Mouse (Mus musculus) intestine, embryonic 14.5 days (tissue): ENCODE measurements at regions not wholly inside any gene's neighbourhood (a gene's known extent, or its start where the extent isn't known, plus 50 kb on each side); places are given as distances from the start of the nearest gene placed in this dataset.

ENCODE experiments used
- ATAC-seq: fragments of 200-750 bp; cut with Nextera tagmentation; replicated peaks from 2 replicates; pipeline ENCODE4 v1.8.0; 2017; ENCODE audit warnings: low read depth, moderate number of reproducible peaks, moderate TSS enrichment, moderate library complexity; ENCODE audit not compliant: low FRiP score, low TSS enrichment
- DNase-seq: peaks from one replicate; pipeline ENCODE4 v3.0.0-alpha.2; 2018; ENCODE audit warnings: low spot score
- H3K27ac ChIP-seq: fragments of 300-500 bp; sonication (generic); 2 replicates; pipeline ENCODE4 v1.5.1; 2014; ENCODE audit warnings: low read depth, mild to moderate bottlenecking, control low read depth
- H3K27me3 ChIP-seq: fragments of 300-500 bp; sonication (generic); replicated peaks from 2 replicates; pipeline ENCODE4 v1.6.1; 2014; ENCODE audit warnings: low read length, control low read depth; ENCODE audit not compliant: control insufficient read depth, insufficient read depth
- H3K36me3 ChIP-seq: fragments of 300-500 bp; sonication (generic); 2 replicates; pipeline ENCODE4 v1.6.1; 2014; ENCODE audit warnings: low read length, control low read depth; ENCODE audit not compliant: control insufficient read depth, insufficient read depth
- H3K4me1 ChIP-seq: fragments of 300-500 bp; sonication (generic); replicated peaks from 2 replicates; pipeline ENCODE4 v1.6.1; 2014; ENCODE audit warnings: low read length, control low read depth, mixed read lengths; ENCODE audit not compliant: control insufficient read depth, insufficient read depth
- H3K4me2 ChIP-seq: fragments of 300-500 bp; sonication (generic); 2 replicates; pipeline ENCODE4 v1.6.1; 2014; ENCODE audit warnings: low read length
- H3K4me3 ChIP-seq: fragments of 300-500 bp; sonication (generic); 2 replicates; pipeline ENCODE4 v1.5.1; 2014; ENCODE audit warnings: low read depth, low read length, control low read depth, mixed read lengths
- H3K9ac ChIP-seq: fragments of 300-500 bp; sonication (generic); 2 replicates; pipeline ENCODE4 v1.6.1; 2014; ENCODE audit warnings: mild to moderate bottlenecking, low read length
- H3K9me3 ChIP-seq: fragments of 300-500 bp; sonication (generic); 2 replicates; pipeline ENCODE4 v1.6.1; 2016; ENCODE audit warnings: low read length, control low read depth; ENCODE audit not compliant: control insufficient read depth
- WGBS: fragments of 180-500 bp; shearing (Covaris S2); extraction: QIAGEN DNeasy Blood & Tissue Kit; methylation state at CpG from one replicate; pipeline ENCODE4 v1.1.7; 2014; 5-methylcytosine and 5-hydroxymethylcytosine counted together

GRCm38 (mm10) chr7:133212328-133212727 is 88.2 kb upstream of the Ctbp2 start:
- Histone ChIP-seq H3K9ac (no peak overlapping the region), H3K36me3 (no peaks in the 10 kb centered on the region), H3K27ac (no peak overlapping the region), H3K27me3 (no peaks in the 10 kb centered on the region), H3K4me1 (no peaks in the 10 kb centered on the region), H3K9me3 (no peaks in the 10 kb centered on the region), H3K4me3 (no peak overlapping the region), H3K4me2 (no peak overlapping the region)
- no peak for ATAC-seq
- no peak for DNase-seq
- 70% methylated on average over 4 of the region's 4 CpGs for WGBS

GRCm38 (mm10) chr7:133205704-133206103 is 81.5 kb upstream of the Ctbp2 start:
- no peaks in the 10 kb centered on the region for H3K9me3 ChIP-seq
- no peak overlapping the region for H3K9ac ChIP-seq
- ATAC-seq (no peak), DNase-seq (no peak)
- H3K4me1 ChIP-seq: peaks cover 3% of the 10 kb centered on the region; the same call in 1 of the 2 replicates
- H3K27ac ChIP-seq: no peak overlapping the region
- 19% methylated on average over 7 of the region's 7 CpGs for WGBS
- no peak overlapping the region for H3K4me3 ChIP-seq
- 0 out of 2 replicates have a peak overlapping the region, but pooled peaks have one; percentile 13 for H3K4me2 ChIP-seq
- H3K27me3 ChIP-seq: no peaks in the 10 kb centered on the region
- no peaks in the 10 kb centered on the region for H3K36me3 ChIP-seq

GRCm38 (mm10) chr7:133204485-133204884 is 80.3 kb upstream of the Ctbp2 start:
- H3K4me1 ChIP-seq: peaks cover 3% of the 10 kb centered on the region; the same call in 1 of the 2 replicates
- H3K27ac ChIP-seq: no peak overlapping the region
- 64% methylated on average over 1 of the region's 1 CpGs for WGBS
- no peaks in the 10 kb centered on the region for H3K9me3 ChIP-seq
- no peaks in the 10 kb centered on the region for H3K27me3 ChIP-seq
- H3K9ac ChIP-seq: no peak overlapping the region
- no peaks in the 10 kb centered on the region for H3K36me3 ChIP-seq
- ATAC-seq (no peak), DNase-seq (no peak)
- no peak overlapping the region for H3K4me3 ChIP-seq
- no peak overlapping the region for H3K4me2 ChIP-seq

- ATAC-seq: no peak
- no peak for DNase-seq
- 84% methylated on average over 7 of the region's 7 CpGs for WGBS
Observed at GRCm38 (mm10) chr7:133203933-133204332, 79.8 kb upstream of the Ctbp2 start.

GRCm38 (mm10) chr7:133202092-133202880 is 78.1 kb upstream of the Ctbp2 start:
- Histone ChIP-seq H3K27me3 (no peaks in the 10 kb centered on the region), H3K9ac (no peak overlapping the region), H3K4me1 (peaks cover 3% of the 10 kb centered on the region; the same call in 1 of the 2 replicates), H3K4me3 (no peak overlapping the region), H3K27ac (no peak overlapping the region), H3K4me2 (no peak overlapping the region), H3K9me3 (no peaks in the 10 kb centered on the region), H3K36me3 (no peaks in the 10 kb centered on the region)
- 53% methylated on average over 13 of the region's 13 CpGs for WGBS
- ATAC-seq (no peak), DNase-seq (no peak)

More at GRCm38 (mm10) chr7:133203933-133204332, 79.8 kb upstream of the Ctbp2 start:
- Histone ChIP-seq H3K4me3 (no peak overlapping the region), H3K36me3 (no peaks in the 10 kb centered on the region), H3K4me1 (peaks cover 3% of the 10 kb centered on the region; the same call in 1 of the 2 replicates), H3K4me2 (no peak overlapping the region), H3K9ac (no peak overlapping the region), H3K9me3 (no peaks in the 10 kb centered on the region), H3K27me3 (no peaks in the 10 kb centered on the region), H3K27ac (no peak overlapping the region)

- 65% methylated on average over 4 of the region's 4 CpGs for WGBS
- no peak overlapping the region for H3K27ac ChIP-seq
Observed at GRCm38 (mm10) chr7:133199046-133199445, 74.9 kb upstream of the Ctbp2 start.

GRCm38 (mm10) chr7:133189880-133190462 is 65.8 kb upstream of the Ctbp2 start:
- Histone ChIP-seq H3K9ac (no peak overlapping the region), H3K27ac (no peak overlapping the region), H3K36me3 (no peaks in the 10 kb centered on the region), H3K4me3 (no peak overlapping the region), H3K9me3 (no peaks in the 10 kb centered on the region), H3K27me3 (no peaks in the 10 kb centered on the region), H3K4me1 (peaks cover 12% of the 10 kb centered on the region; the same call in 1 of the 2 replicates), H3K4me2 (no peak overlapping the region)
- no peak for DNase-seq
- WGBS: 51% methylated on average over 7 of the region's 7 CpGs
- ATAC-seq: no peak

More at GRCm38 (mm10) chr7:133199046-133199445, 74.9 kb upstream of the Ctbp2 start:
- no peak overlapping the region for H3K4me2 ChIP-seq
- no peak overlapping the region for H3K9ac ChIP-seq
- H3K4me3 ChIP-seq: no peak overlapping the region
- no peaks in the 10 kb centered on the region for H3K27me3 ChIP-seq
- no peaks in the 10 kb centered on the region; the same call in 1 of the 2 replicates for H3K4me1 ChIP-seq
- no peaks in the 10 kb centered on the region for H3K36me3 ChIP-seq
- H3K9me3 ChIP-seq: no peaks in the 10 kb centered on the region
- no peak for DNase-seq
- ATAC-seq: no peak

GRCm38 (mm10) chr7:133185931-133186601 is 61.9 kb upstream of the Ctbp2 start:
- WGBS: 11% methylated on average over 12 of the region's 12 CpGs
- Histone ChIP-seq H3K4me1 (peaks cover 15% of the 10 kb centered on the region; the same call in 1 of the 2 replicates), H3K9ac (0 out of 2 replicates have a peak overlapping the region, but pooled peaks have one; percentile 25), H3K27ac (peak overlapping the region; percentile 80), H3K36me3 (no peaks in the 10 kb centered on the region), H3K9me3 (no peaks in the 10 kb centered on the region), H3K4me3 (peak overlapping the region; percentile 23), H3K27me3 (no peaks in the 10 kb centered on the region), H3K4me2 (peak overlapping the region; percentile 49)
- ATAC-seq (peak; percentile 82), DNase-seq (peak; percentile 80)
